Mouse (Mus musculus): ENCODE data around the gene Olfml1. TPM values are rescaled to one million over a fixed set of nuclear protein-coding genes. Genes with fewer than 3 reads are reported as not detected.

The Olfml1 gene
- polyA plus RNA-seq (2012): not detected in 2 replicates

GRCm38 (mm10) chr7:107567261-107567671, at the start of gene Olfml1:
Gene Olfml1 (plus strand): TSS chr7:107567446.

GRCm38 (mm10) chr7:107594857-107595402, 27.7 kb downstream of the Olfml1 start, which contains the start of gene Ppfibp2:
Gene Ppfibp2 (plus strand): TSS chr7:107595207.

GRCm38 (mm10) chr7:107625061-107625460, 57.8 kb downstream of the Olfml1 start, which contains the start of gene 5330417H12Rik:
Gene 5330417H12Rik (minus strand): TSS chr7:107625161.

Other genes with a start within 250 kb of the Olfml1 start
- not detected in 2 replicates for gene Syt9, start 196.7 kb upstream of the Olfml1 start, polyA plus RNA-seq (2012)
- gene Ppfibp2, start 27.8 kb downstream of the Olfml1 start, polyA plus RNA-seq (2012): 1.7 and 1.9 TPM in 2 replicates
- gene 5330417H12Rik, start 57.7 kb downstream of the Olfml1 start, polyA plus RNA-seq (2012): not detected in 2 replicates
- gene Cyb5r2, start 190.6 kb downstream of the Olfml1 start, polyA plus RNA-seq (2012): not detected in 2 replicates
- gene Ovch2, start 233.8 kb downstream of the Olfml1 start, polyA plus RNA-seq (2012): not detected in 2 replicates
- not detected in 2 replicates for gene Olfr467, start 244.8 kb downstream of the Olfml1 start, polyA plus RNA-seq (2012)